Mouse (Mus musculus) forebrain, embryonic 14.5 days (tissue): ENCODE measurements around the gene Calu. TPM values are rescaled to one million over a fixed set of nuclear protein-coding genes. Genes with fewer than 3 reads are reported as not detected.
A peak's percentile ranks its signal among the peaks of the same experiment; 100 is the strongest.

Experiments used
- ATAC-seq: fragments of 200-750 bp; cut with Nextera tagmentation; 2 replicates; pipeline ENCODE4 v1.8.0; 2017; ENCODE audit warnings: mild to moderate bottlenecking, moderate library complexity
- DNase-seq: peaks from one replicate; pipeline ENCODE4 v3.0.0-alpha.2; 2015; ENCODE audit warnings: low spot score
- H3K27ac ChIP-seq: fragments of 300-500 bp; sonication (generic); 2 replicates; pipeline ENCODE4 v1.5.1; 2014; ENCODE audit warnings: low read depth, mild to moderate bottlenecking, control low read depth, low read length, moderate library complexity
- H3K27me3 ChIP-seq: fragments of 300-500 bp; sonication (generic); replicated peaks from 2 replicates; pipeline ENCODE4 v1.6.1; 2014; ENCODE audit warnings: low read length, control low read depth, mixed read lengths; ENCODE audit not compliant: control insufficient read depth, insufficient read depth
- H3K36me3 ChIP-seq: fragments of 300-500 bp; sonication (generic); 2 replicates; pipeline ENCODE4 v1.6.1; 2014; ENCODE audit warnings: low read length, control low read depth; ENCODE audit not compliant: control insufficient read depth, insufficient read depth
- H3K4me1 ChIP-seq: fragments of 300-500 bp; sonication (generic); 2 replicates; pipeline ENCODE4 v1.6.1; 2014; ENCODE audit warnings: antibody characterized with exemption, low read length, control low read depth; ENCODE audit not compliant: control insufficient read depth, insufficient read depth
- H3K4me2 ChIP-seq: fragments of 300-500 bp; sonication (generic); 2 replicates; pipeline ENCODE4 v1.6.1; 2014; ENCODE audit warnings: mild to moderate bottlenecking, control low read depth, low read length
- H3K4me3 ChIP-seq: fragments of 300-500 bp; sonication (generic); 2 replicates; pipeline ENCODE4 v1.5.1; 2014; ENCODE audit warnings: low read depth, low read length, control low read depth
- H3K9ac ChIP-seq: fragments of 300-500 bp; sonication (generic); 2 replicates; pipeline ENCODE4 v1.6.1; 2014; ENCODE audit warnings: mild to moderate bottlenecking, low read length, control low read depth, moderate library complexity
- H3K9me3 ChIP-seq: fragments of 300-500 bp; sonication (generic); replicated peaks from 2 replicates; pipeline ENCODE4 v1.6.1; 2016; ENCODE audit warnings: low read length, control low read depth, mixed read lengths; ENCODE audit not compliant: control insufficient read depth
- WGBS: fragments of 180-500 bp; shearing (Covaris S2); extraction: QIAGEN DNeasy Blood & Tissue Kit; methylation state at CpG from one replicate; pipeline ENCODE4 v1.1.7; 2014; 5-methylcytosine and 5-hydroxymethylcytosine counted together
- polyA plus RNA-seq: library from polyadenylated mRNA; unstranded; fragments of >200 nt; fragmentation: Nextera tagmentation; extraction: Ambion mirVana; gene quantifications from 2 replicates; pipeline ENCODE4 v1.2.1, GENCODE M21; 2014

Gene Calu
- polyA plus RNA-seq, 1 experiment from 2014 or later, result 196 TPM

- Histone ChIP-seq H3K9ac (peak within 1 kb of the TSS; percentile 81), H3K9me3 (no peaks in the 10 kb centered on the region), H3K36me3 (no peaks in the 10 kb centered on the region), H3K27ac (peak within 1 kb of the TSS; percentile 80), H3K4me3 (peak within 1 kb of the TSS; percentile 69), H3K27me3 (no peaks in the 10 kb centered on the region; the same call in 1 of the 2 replicates), H3K4me1 (peaks cover 6% of the 10 kb centered on the region; the same call in 1 of the 2 replicates), H3K4me2 (peak within 1 kb of the TSS; percentile 82)
- peak; percentile 92 for ATAC-seq
- DNase-seq, result peak; percentile 73
- 2% methylated on average over 45 of the region's 49 CpGs for WGBS
These were observed 48.2 kb downstream of the Calu start, which contains the start of gene Ccdc136 for GRCm38 (mm10) chr6:29395910-29396713. Gene Ccdc136, plus strand, starts transcription at chr6:29396309.

GRCm38 (mm10) chr6:29396714-29397540 lies 49.1 kb downstream of the Calu start:
- Histone ChIP-seq H3K9me3 (no peaks in the 10 kb centered on the region), H3K36me3 (no peaks in the 10 kb centered on the region), H3K27me3 (no peaks in the 10 kb centered on the region; the same call in none of the 2 replicates), H3K4me2 (peak overlapping the region; percentile 82), H3K4me1 (peaks cover 6% of the 10 kb centered on the region; the same call in 1 of the 2 replicates), H3K4me3 (peak overlapping the region; percentile 69), H3K27ac (peak overlapping the region; percentile 80), H3K9ac (peak overlapping the region; percentile 81)
- 1% methylated on average over 22 of the region's 24 CpGs for WGBS
- DNase-seq (peak; percentile 37), ATAC-seq (peak; percentile 66)

GRCm38 (mm10) chr6:29397575-29397974 lies 49.7 kb downstream of the Calu start:
- Histone ChIP-seq H3K9me3 (no peaks in the 10 kb centered on the region), H3K27ac (peak overlapping the region; percentile 80), H3K4me2 (peak overlapping the region; percentile 82), H3K4me3 (peak overlapping the region; percentile 69), H3K36me3 (no peaks in the 10 kb centered on the region), H3K9ac (peak overlapping the region; percentile 81), H3K4me1 (peaks cover 6% of the 10 kb centered on the region; the same call in 1 of the 2 replicates), H3K27me3 (no peaks in the 10 kb centered on the region; the same call in none of the 2 replicates)
- 2% methylated on average over 6 of the region's 6 CpGs for WGBS
- peak; percentile 77 for ATAC-seq
- peak; percentile 81 for DNase-seq

GRCm38 (mm10) chr6:29399851-29400250 lies 52.0 kb downstream of the Calu start:
- no peak overlapping the region for H3K9ac ChIP-seq
- no peaks in the 10 kb centered on the region for H3K9me3 ChIP-seq
- no peak overlapping the region for H3K4me3 ChIP-seq
- no peak for ATAC-seq
- H3K4me2 ChIP-seq, result no peak overlapping the region
- H3K27me3 ChIP-seq, result no peaks in the 10 kb centered on the region; the same call in none of the 2 replicates
- H3K27ac ChIP-seq, result no peak overlapping the region
- H3K36me3 ChIP-seq, result no peaks in the 10 kb centered on the region
- no peak for DNase-seq
- H3K4me1 ChIP-seq, result peaks cover 6% of the 10 kb centered on the region; the same call in 1 of the 2 replicates
- WGBS, result 78% methylated on average over 4 of the region's 4 CpGs

GRCm38 (mm10) chr6:29402693-29403342 lies 54.9 kb downstream of the Calu start:
- Histone ChIP-seq H3K4me1 (no peaks in the 10 kb centered on the region), H3K9ac (no peak overlapping the region), H3K4me2 (0 out of 2 replicates have a peak overlapping the region, but pooled peaks have one; percentile 14), H3K9me3 (no peaks in the 10 kb centered on the region), H3K27me3 (no peaks in the 10 kb centered on the region; the same call in 1 of the 2 replicates), H3K27ac (no peak overlapping the region), H3K36me3 (peaks cover 13% of the 10 kb centered on the region; the same call in 1 of the 2 replicates), H3K4me3 (no peak overlapping the region)
- DNase-seq (no peak), ATAC-seq (no peak)
- 7% methylated on average over 31 of the region's 34 CpGs for WGBS

- H3K36me3 ChIP-seq, result peaks cover 36% of the 10 kb centered on the region
- DNase-seq, result no peak
- no peak overlapping the region for H3K4me3 ChIP-seq
- no peak overlapping the region for H3K9ac ChIP-seq
- no peaks in the 10 kb centered on the region for H3K4me1 ChIP-seq
- H3K27me3 ChIP-seq, result no peaks in the 10 kb centered on the region; the same call in 1 of the 2 replicates
- ATAC-seq, result no peak
- H3K27ac ChIP-seq, result no peak overlapping the region
- no peak overlapping the region for H3K4me2 ChIP-seq
- H3K9me3 ChIP-seq, result no peaks in the 10 kb centered on the region
- 84% methylated on average over 6 of the region's 6 CpGs for WGBS
These were observed 58.5 kb downstream of the Calu start for GRCm38 (mm10) chr6:29406412-29406811.

GRCm38 (mm10) chr6:29415446-29415845 lies 67.6 kb downstream of the Calu start:
- no peak for ATAC-seq
- no peaks in the 10 kb centered on the region for H3K27me3 ChIP-seq
- H3K36me3 ChIP-seq, result peaks cover 52% of the 10 kb centered on the region

GRCm38 (mm10) chr6:29420596-29420995 lies 72.7 kb downstream of the Calu start:
- H3K9ac ChIP-seq, result no peak overlapping the region
- no peaks in the 10 kb centered on the region for H3K27me3 ChIP-seq
- H3K27ac ChIP-seq, result no peak overlapping the region
- WGBS, result 91% methylated on average over 2 of the region's 2 CpGs
- DNase-seq (no peak), ATAC-seq (no peak)
- peaks cover 23% of the 10 kb centered on the region for H3K36me3 ChIP-seq
- no peaks in the 10 kb centered on the region for H3K9me3 ChIP-seq
- no peak overlapping the region for H3K4me3 ChIP-seq
- no peak overlapping the region for H3K4me2 ChIP-seq
- H3K4me1 ChIP-seq, result no peaks in the 10 kb centered on the region

More at GRCm38 (mm10) chr6:29415446-29415845, 67.6 kb downstream of the Calu start:
- WGBS, result 88% methylated on average over 9 of the region's 9 CpGs
- H3K9ac ChIP-seq, result no peak overlapping the region
- no peak overlapping the region for H3K4me3 ChIP-seq
- no peaks in the 10 kb centered on the region for H3K4me1 ChIP-seq
- DNase-seq, result no peak
- no peak overlapping the region for H3K27ac ChIP-seq
- H3K9me3 ChIP-seq, result no peaks in the 10 kb centered on the region
- no peak overlapping the region for H3K4me2 ChIP-seq
